Mouse (Mus musculus): ENCODE measurements around the gene Tubb4b.

Tubb4b gene

GRCm38 (mm10) chr2:25194486-25195171 lies 29.9 kb downstream of the Tubb4b start:
- peak in 1 of 2 experiments; percentile 68 for DNase-seq (ENCODE audit: inconsistent age in 2 of 2, low spot score in 1 of 2)

DNA sequence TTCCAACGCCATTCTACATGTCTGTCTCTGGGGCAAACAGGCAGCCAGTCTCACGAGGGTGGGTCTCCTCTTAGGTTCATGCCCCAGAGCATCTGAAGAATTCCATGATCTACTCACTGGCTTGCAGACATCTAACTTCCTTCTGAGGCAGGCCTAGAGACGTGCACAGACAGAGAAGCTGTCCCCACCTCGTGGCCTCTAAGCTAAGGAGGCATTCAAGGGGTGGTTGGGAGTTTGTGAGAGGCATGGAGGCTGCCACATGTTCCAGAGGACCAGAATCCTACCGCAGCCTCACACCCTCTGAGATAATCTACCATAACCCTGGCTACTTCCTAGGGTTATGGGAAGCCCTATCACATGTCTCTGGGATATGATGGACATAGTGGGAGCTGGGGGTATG lies 30.5 kb downstream of the Tubb4b start:
- no peak for DNase-seq (ENCODE audit: inconsistent age in 2 of 2, low spot score in 1 of 2)

GRCm38 (mm10) chr2:25193330-25193770 lies 31.2 kb downstream of the Tubb4b start:
- DNase-seq (ENCODE audit: inconsistent age in 2 of 2, low spot score in 1 of 2): peak; percentile 84 to 93

- no peak for DNase-seq (ENCODE audit: inconsistent age in 2 of 2, low spot score in 1 of 2)
Measured at GRCm38 (mm10) chr2:25187841-25188240, 36.7 kb downstream of the Tubb4b start.

GRCm38 (mm10) chr2:25186575-25186930 lies 37.9 kb downstream of the Tubb4b start:
- DNase-seq (ENCODE audit: inconsistent age in 2 of 2, low spot score in 1 of 2): no peak

- DNase-seq (ENCODE audit: inconsistent age in 2 of 2, low spot score in 1 of 2): peak; percentile 50 to 76
Measured at GRCm38 (mm10) chr2:25185625-25186574, 38.6 kb downstream of the Tubb4b start.

DNA sequence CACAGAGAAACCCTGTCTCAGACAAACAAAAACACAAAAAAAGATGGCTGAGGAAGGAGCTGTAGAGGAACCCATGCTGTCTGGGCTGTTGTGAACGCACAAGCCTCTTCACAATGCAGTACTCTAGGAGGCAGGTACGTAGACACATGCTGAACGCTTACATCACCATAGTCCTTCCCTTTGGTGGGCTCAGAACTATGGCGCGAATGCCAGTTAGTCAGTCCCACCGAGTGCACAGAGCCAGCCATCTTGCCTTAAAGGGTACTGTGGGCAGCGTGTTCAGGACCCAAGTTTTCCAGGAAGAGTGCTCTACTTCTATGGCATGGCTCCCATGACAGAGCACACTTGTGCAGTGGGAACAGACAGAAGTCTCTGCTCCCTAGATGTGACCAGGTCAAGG lies 40.0 kb downstream of the Tubb4b start:
- DNase-seq (ENCODE audit: inconsistent age in 2 of 2, low spot score in 1 of 2): no peak

DNA sequence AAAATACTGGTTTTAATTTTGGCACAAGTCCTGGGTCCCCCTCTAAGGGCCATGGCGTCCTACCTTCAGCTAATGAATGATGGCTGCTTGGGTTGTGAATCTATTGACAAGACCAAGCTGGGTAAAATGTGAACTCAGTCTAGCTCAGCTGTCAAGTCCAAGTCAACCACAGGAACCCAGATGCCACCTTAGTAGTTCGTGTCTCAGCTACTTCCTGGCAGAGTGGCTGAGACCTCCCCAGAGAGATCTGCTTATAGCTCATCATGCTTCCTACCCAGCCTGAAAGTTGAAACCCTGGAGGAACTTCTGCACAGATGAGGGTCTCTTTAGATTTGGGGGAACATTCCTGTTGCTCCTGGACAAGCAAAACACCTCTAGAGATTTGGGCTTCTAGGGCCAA lies 41.2 kb downstream of the Tubb4b start:
- no peak for DNase-seq (ENCODE audit: inconsistent age in 2 of 2, low spot score in 1 of 2)

- no peak for DNase-seq (ENCODE audit: inconsistent age in 2 of 2, low spot score in 1 of 2)
Measured at GRCm38 (mm10) chr2:25182664-25183063, 41.8 kb downstream of the Tubb4b start.

DNA sequence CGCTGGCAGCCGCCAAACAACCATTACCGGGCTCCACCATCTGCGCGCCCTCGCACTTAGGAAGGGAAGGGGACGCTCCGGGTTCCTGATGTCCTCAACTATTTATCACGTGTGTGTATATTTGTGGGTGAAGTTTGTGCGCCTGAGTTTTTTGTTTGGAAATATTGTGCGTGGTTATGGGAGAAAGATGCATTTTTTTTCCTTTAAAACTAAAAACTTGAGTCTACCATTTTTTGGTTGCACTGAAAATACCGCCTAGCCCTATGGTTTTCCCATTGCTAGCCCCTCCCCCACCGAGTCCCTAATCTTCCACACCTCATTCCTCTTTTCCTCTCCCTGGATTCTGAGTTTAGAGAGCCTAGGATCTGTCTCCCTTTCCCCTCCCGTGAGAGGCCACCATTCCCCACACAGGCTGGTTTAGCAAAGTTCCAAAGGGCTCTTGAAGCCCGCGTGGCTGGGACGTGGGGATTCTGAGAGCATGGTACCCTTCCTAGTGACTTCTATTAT lies 42.6 kb downstream of the Tubb4b start:
- DNase-seq (ENCODE audit: inconsistent age in 2 of 2, low spot score in 1 of 2): peak in 1 of 2 experiments; percentile 54

GRCm38 (mm10) chr2:25180973-25181890 lies 43.3 kb downstream of the Tubb4b start:
- peak in 1 of 2 experiments; percentile 69 for DNase-seq (ENCODE audit: inconsistent age in 2 of 2, low spot score in 1 of 2)

GRCm38 (mm10) chr2:25180478-25180903 lies 44.0 kb downstream of the Tubb4b start, which contains the start of gene Nrarp:
Nrarp (plus strand) TSS chr2:25180758.
- peak; percentile 91 to 95 for DNase-seq (ENCODE audit: inconsistent age in 2 of 2, low spot score in 1 of 2)

- no peak for DNase-seq (ENCODE audit: inconsistent age in 2 of 2, low spot score in 1 of 2)
Measured at GRCm38 (mm10) chr2:25179566-25180217, 44.8 kb downstream of the Tubb4b start.

- no peak for DNase-seq (ENCODE audit: inconsistent age in 2 of 2, low spot score in 1 of 2)
Measured at GRCm38 (mm10) chr2:25178285-25178972, 46.1 kb downstream of the Tubb4b start.

GRCm38 (mm10) chr2:25177685-25178084 lies 46.8 kb downstream of the Tubb4b start:
- peak in 1 of 2 experiments; percentile 65 for DNase-seq (ENCODE audit: inconsistent age in 2 of 2, low spot score in 1 of 2)

DNA sequence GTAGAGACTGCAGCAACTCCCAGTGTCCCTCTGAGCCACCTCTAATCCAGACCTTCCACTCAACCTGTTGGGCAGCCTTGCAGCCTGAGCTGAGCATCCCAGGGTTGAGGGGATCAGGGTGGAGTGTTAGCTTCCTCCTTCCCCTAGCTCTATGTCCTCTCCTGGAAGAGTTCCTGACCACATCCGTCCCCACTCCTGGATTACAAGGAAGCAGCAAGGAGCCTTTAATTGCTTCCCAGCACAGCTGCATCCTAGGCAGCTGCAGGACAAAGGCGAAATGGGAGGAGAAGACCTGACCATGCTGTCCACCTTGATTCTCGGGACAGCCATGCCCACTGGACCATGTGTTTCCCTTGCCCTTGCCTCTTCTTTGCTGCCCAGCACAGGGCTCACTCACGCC lies 47.4 kb downstream of the Tubb4b start:
- no peak for DNase-seq (ENCODE audit: inconsistent age in 2 of 2, low spot score in 1 of 2)

DNA sequence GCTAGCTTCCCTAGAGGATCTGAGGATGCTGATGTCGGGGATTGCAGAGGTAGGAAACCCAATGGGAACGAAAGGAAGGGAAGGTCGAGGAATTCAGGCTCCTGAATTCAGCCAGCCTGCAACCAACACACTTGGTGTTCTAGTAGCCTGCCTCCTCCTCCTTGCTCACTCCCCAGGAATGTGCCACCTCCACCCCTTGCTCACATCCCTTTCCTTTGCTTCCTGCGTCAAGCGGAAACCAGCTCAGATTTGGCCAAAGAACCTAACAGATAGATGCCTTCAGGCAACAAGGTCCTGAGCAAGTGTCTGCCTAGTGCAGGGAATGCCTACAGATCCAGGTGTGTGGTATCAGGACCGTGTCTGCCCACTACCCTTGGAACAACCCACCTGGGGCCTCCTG lies 47.9 kb downstream of the Tubb4b start:
- DNase-seq (ENCODE audit: inconsistent age in 2 of 2, low spot score in 1 of 2): peak in 1 of 2 experiments; percentile 59

- DNase-seq (ENCODE audit: inconsistent age in 2 of 2, low spot score in 1 of 2): no peak
Measured at GRCm38 (mm10) chr2:25175690-25176078, 48.8 kb downstream of the Tubb4b start.

- no peak for DNase-seq (ENCODE audit: inconsistent age in 2 of 2, low spot score in 1 of 2)
Measured at GRCm38 (mm10) chr2:25174866-25175689, 49.4 kb downstream of the Tubb4b start.

Data from adrenal gland, adult (tissue).